Mouse (Mus musculus): Measurements from ENCODE around the gene Gmds.
A peak's percentile ranks its signal among the peaks of the same experiment; 100 is the strongest.

Gmds gene

DNA sequence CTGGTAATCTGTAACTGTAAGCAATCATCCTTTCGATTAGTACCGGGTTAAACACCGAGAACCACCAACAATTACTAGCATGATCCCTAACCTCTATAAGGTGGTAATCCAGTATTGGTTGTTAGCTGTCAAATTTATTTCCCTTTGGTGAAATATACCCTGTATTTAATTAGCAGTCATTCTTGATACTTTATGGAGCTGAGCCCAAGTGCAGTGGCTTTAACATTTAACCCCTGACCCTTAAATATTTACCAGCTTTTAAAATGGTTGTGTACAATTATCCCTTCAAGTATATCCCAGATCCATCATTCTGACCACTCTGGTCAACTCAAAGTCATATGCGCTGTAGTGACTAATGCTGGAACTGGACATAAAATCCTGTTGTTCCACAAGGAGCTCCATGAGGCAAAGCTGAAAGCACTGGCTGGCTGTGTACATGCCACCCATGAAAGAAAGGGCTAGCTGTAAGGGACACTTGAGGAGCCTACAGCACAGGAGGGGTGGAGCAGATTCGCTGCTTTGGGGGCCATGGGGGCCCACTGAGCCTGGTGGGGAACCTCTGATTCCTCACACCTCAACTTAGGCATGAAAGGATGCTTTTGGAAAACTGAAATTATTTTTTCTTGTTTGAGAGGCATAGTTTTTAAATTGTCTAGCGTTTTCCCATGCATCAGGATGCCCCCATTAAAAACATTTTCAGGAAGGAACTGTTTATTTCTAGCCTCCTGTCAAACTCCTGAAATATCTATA lies 312.1 kb downstream of the Gmds start:
- DNase-seq (ENCODE audit: low spot score): no peak

DNA sequence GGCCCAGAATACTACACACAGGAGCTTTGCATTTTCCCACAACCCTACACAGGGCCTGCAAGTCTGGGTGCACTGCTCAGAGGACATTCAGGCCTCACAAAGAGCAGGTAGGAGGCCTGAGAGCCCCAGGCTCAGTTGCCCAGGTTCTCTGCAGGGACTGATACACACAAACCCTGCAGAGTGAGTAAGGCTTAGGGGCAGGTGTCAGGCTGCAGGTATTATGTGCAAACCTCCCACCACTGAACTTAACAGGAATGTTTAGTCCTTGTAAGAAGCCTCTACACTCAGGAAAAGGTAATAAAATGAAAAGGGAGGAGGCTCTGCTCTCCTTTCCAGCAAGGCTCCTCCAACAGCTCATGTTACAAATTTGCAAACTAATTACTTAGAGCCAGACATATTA lies 313.7 kb downstream of the Gmds start:
- no peak for DNase-seq (ENCODE audit: low spot score)

DNA sequence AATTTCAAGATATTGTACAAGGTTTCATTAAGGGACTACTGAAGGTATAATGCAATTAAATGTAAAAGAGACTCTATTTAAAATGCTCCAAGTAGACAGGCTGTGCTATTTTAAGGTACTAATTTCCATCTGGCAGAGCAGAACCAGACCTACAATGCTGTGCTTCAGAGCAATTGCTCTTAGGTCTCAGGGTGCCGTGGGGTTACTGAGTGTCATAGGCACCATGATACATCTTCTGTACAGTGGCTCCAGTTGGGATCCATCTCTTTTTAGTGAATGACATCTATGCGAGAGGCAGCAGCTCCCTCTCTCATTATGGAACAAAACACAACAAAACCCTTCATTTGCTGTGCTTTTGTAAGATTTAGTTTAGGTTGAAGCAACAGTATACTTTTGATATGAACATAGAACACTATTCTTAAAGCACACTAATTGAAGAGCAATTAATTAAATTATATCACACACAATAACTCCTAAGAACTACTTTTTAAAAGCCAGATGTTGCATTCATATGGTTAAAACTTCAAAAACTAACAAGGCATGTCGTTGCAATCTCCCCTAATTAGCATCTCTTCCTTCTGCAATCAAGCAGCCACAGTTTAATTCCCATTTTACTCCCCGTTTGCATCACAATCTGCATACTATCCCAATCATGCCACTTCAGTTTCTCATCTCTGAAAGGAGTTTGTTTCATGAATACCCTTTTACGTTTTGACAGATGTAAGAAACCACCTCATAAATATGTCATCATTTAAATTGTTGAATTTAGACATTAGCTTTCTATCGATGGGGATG lies 317.9 kb downstream of the Gmds start:
- no peak for DNase-seq (ENCODE audit: low spot score)

DNA sequence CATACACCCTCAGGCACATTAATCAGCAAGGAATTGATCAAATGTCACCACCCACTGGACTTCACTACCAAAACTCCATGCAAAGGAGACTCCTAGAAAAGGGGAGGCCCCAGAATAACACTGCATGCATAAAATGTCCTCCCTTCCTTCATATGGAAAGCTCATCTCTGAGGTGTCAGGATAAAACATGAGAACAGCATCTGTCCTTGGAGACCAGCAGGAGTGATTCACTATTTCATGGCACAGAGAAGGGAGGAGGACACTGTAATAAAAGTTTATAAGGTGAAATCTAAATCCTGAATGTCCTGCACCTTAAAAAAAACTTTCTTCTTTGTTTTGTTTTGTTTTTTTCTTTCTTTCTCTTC lies 319.3 kb downstream of the Gmds start:
- DNase-seq (ENCODE audit: low spot score): no peak

DNA sequence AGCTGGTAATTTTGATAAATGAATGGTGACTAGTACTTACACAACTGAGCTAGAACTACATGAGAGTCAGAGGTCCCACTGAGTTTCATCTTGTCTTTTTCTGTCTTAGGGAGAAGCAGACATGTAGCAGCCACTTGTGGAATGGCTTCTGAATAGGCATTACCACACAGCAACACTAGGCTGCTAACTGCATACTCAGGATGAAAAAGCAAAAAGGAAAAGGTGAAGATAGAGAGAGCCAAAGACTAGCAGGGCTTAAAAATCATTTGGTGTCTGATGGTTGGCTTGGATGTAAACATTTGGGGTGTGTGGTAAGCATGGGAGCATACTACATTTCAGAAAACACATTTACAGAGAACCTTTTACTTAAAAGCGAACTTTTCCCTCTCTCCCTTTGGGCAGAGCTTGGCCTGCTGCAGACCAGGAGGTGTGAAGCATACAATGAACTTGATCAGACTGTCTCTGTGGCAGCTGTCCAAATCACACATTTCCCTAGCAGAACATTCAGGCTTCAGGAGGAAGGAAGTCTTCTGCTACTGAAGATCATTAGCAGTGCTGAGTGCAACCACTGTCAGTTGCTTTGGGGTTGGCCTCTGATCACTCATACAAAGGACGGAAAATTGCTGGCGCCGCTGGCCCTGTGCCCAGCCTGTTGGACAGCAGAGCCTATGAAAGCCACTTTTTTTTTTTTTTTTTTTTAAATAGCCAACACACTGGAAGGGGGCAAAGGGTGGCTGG lies 319.9 kb downstream of the Gmds start:
- peak; percentile 66 for DNase-seq (ENCODE audit: low spot score)

DNA sequence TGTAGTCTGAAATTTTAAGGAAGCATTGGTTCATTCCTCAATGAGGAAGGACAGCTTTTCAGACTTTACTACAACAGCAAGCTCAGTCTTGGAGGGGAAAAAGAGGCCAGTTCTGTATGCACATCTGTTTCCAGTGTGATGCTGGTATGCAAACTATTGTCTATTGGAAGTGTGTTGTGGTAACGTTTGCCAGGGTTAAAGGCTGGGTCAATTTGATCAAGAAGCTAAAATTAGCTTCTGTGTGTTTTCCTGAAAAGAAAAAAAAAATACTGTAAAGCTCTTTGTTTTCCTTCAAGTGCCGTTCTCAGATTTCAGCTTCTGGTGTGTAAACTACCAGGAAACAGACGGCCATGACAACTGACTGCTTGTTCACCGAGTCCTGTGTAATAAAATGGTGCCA lies 329.7 kb downstream of the Gmds start:
- no peak for DNase-seq (ENCODE audit: low spot score)

DNA sequence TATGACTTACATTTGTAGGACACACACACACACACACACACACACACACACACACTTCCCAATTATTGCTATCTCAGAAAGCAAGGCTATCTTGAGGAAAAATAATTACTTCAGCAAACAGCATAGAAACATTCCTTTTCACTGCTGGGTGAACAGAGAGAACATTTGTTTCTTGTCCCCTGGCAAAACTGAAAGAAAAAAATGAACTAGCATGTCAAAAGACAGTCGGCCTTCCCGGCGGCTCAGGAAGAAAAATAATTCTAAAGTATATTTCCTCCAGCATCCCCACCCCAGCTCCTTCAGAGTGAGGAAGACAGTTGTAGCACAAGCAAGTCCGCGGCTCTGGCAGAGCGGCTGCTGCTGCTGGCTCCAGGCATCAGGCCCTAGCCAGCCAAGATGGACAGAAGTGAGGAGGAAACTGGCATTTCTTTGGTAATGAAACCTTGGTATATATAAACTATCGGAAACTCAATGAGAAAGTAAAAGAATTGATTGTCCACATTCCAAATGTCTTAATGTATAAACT lies 330.4 kb downstream of the Gmds start:
- no peak for DNase-seq (ENCODE audit: low spot score)

DNA sequence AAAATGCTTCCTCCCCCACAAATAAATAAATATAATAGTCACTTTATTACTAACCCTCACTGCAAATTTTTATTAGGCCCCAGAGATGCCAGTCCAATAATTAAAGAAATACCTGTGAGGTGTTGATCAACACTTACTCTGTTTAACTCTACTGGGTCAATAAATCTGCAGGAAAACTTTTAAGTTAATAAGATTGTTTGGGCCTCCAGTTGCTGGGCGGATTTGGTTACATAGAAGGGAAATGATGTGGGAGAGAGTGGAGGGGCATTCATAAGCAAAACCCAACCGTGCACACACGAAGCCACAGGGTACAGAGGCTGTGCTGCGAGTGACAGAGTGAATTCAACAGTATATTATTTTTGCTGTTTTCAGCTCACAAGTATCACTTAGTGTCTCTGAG lies 345.1 kb downstream of the Gmds start:
- no peak for DNase-seq (ENCODE audit: low spot score)

- DNase-seq (ENCODE audit: low spot score): peak; percentile 29
Measured at GRCm38 (mm10) chr13:31992409-31993201, 345.9 kb downstream of the Gmds start.

GRCm38 (mm10) chr13:31981198-31981597 lies 357.3 kb downstream of the Gmds start:
- no peak for DNase-seq (ENCODE audit: low spot score)

DNA sequence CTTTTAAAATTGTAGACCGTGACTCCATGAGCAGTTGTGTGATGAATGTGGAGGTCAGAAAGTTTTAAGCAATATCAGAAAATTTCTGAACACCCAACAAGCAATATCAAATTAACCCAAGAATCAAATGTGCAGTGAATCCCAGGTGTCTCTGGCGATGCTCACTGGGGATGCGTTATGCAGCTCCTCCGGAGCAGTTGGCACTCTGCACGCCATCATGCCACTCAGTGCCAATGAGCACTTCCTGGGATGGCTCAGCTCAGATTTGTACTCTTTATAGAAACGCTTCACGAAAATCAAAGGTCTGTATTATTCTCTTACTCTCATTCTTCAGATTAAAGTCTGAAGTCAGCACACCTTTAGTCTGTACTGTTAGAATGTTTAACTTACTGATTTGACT lies 360.4 kb downstream of the Gmds start:
- no peak for DNase-seq (ENCODE audit: low spot score)

GRCm38 (mm10) chr13:31974751-31975479 lies 363.6 kb downstream of the Gmds start:
- no peak for DNase-seq (ENCODE audit: low spot score)

DNA sequence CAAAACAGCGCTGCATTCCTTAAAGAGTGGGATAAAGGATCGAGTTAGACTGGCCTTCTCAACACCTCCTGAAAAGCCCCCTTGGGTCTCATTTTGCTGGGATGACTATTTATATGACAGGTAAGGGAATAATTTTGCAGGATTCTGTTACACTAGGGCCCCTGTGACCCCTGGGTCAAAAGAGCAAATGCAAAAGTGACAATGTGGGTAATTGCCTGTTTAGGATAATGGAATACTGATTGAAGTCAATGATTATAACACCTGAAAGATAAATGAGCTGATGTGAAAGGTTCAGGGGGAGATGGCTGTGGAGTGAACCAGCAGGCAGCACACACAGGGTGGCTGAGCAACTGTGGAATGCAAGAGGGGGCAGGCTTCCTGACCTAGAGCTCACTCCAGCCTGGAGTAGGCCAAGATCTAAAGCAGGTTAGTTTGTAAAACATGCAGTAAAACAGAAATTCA lies 367.5 kb downstream of the Gmds start:
- DNase-seq (ENCODE audit: low spot score): no peak

DNA sequence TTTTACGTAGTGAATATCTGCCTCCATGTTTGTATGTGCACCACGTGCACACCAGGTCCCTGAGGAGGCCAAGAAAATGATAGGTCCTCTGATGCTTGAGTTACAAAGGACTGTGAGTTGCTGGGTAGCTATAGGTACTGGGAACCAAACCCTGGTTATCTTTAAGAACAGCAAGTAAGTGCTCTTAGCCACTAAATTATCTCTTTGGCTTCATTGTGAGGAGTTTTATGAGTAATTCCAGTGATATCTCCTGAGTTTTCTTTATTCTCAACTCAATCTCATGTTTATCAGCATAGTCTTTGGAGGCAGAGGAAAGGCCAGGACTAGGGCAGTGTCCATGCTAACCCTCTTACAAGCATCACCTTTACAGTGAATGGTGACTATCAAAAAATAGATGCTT lies 370.3 kb downstream of the Gmds start:
- DNase-seq (ENCODE audit: low spot score): no peak

DNA sequence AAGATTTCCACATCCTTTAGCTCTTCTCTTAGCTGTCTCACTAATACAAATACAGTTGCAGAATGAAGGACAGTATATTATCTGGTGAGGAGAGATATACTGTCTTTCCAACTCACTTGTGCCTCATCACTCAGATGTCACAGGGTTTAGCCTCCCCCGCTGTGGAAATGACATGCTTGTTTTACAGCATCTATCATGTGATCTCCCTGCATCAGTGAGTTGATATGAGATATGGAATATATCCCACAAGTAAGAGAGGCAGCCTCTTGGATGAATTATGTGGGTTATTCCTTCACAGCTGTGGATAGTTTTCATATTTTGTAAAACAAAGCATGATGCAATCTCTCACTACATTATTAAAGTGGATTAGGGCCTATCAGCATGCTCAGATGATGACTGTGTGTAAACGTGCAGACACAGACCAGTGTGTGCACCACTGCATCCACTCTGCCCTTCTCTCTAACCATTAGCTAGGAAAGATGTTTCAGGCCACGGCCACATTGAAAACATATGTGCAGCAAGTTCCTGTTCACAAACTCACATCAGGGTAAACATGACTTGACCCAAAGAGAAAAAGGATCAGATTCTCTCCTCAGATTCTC lies 371.5 kb downstream of the Gmds start:
- DNase-seq (ENCODE audit: low spot score): no peak

DNA sequence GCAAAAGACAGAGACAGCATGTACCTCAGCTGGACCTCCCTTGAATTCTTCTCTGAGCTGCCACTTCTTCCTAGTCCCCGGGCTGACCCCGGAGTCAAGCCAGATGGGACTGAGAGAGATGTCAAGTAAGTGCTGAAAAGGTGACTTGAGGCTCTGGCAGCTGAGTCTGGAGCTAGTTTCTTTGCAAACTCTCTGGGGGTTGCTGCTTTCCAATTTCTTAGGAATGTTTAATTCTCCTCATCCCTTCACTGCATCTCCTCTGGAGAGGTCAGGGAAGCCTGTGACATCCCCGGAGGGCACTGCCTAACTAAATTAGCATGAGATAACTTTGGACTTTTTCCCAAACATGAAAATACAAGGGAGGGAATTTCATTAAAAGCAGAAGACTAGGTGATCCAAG lies 378.0 kb downstream of the Gmds start:
- no peak for DNase-seq (ENCODE audit: low spot score)

- peak; percentile 13 for DNase-seq (ENCODE audit: low spot score)
Measured at GRCm38 (mm10) chr13:31958346-31959335, 379.9 kb downstream of the Gmds start.

DNA sequence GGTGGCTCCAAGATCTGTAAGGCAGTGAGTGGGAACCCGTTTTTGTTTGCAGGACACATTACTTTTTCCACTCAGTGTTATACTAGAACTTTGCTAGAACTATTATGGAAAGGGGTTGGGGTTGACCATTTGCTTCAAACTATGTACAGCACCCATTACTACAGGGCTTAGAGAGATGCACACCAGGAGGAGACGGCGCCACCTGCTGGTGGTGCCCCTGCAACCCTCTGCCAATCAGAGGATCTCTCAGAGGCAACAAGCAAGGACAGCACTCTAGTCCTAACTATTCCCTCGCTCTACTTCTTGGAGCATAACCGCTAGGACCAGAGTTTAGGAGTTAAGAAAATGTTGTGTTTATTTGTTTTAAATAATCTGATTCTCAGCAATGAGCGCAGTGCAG lies 382.0 kb downstream of the Gmds start:
- peak; percentile 34 for DNase-seq (ENCODE audit: low spot score)

GRCm38 (mm10) chr13:31956112-31956511 lies 382.4 kb downstream of the Gmds start:
- DNase-seq (ENCODE audit: low spot score): no peak

Data from lung, postnatal 25 days (tissue).